Mouse (Mus musculus) C2C12 (cell line): Measurements from ENCODE around the gene Lactbl1.

Experiments used
- CTCF ChIP-seq: IDR thresholded peaks from one replicate; pipeline ENCODE4 v1.5.1; 2011; ENCODE audit not compliant: control insufficient read depth, insufficient read depth, insufficient read length
- USF1 ChIP-seq: IDR thresholded peaks from one replicate; pipeline ENCODE4 v1.6.1; 2011; ENCODE audit warnings: low read depth, mild to moderate bottlenecking, control low read depth, moderate library complexity

DNA sequence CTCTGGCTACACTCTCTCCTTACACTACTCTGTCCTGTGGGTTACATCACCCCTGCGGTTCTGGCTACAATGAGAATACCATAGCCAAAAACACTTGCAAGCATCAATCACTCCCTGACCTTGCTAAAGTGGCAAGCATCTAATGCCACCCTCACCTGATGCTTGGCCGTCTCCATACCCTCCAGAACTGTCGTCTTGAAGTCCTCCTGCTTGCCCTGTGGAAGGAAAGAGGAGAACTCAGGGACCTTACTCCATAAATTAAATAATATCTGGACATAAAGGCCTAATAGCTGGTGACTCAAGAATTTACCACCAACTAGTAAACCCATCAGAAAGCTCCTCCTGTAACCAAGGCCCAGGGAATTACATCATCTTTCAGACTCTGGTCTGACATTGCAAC is 40.5 kb upstream of the Lactbl1 start:
- TF ChIP-seq USF1 (no peak), CTCF (no peak)
